Mouse (Mus musculus): ENCODE data around the gene Fxr2. TPM values are rescaled to one million over a fixed set of nuclear protein-coding genes. Genes with fewer than 3 reads are reported as not detected.
A peak's percentile ranks its signal among the peaks of the same experiment; 100 is the strongest.
"Not testable (repeated sequence)": the region's sequence is repeated elsewhere in the genome, so short reads cannot be mapped to it uniquely, and the experiment has no call there.

The Fxr2 gene
- polyA plus RNA-seq, 1 experiment from 2014 or later = 27.9 TPM

DNA sequence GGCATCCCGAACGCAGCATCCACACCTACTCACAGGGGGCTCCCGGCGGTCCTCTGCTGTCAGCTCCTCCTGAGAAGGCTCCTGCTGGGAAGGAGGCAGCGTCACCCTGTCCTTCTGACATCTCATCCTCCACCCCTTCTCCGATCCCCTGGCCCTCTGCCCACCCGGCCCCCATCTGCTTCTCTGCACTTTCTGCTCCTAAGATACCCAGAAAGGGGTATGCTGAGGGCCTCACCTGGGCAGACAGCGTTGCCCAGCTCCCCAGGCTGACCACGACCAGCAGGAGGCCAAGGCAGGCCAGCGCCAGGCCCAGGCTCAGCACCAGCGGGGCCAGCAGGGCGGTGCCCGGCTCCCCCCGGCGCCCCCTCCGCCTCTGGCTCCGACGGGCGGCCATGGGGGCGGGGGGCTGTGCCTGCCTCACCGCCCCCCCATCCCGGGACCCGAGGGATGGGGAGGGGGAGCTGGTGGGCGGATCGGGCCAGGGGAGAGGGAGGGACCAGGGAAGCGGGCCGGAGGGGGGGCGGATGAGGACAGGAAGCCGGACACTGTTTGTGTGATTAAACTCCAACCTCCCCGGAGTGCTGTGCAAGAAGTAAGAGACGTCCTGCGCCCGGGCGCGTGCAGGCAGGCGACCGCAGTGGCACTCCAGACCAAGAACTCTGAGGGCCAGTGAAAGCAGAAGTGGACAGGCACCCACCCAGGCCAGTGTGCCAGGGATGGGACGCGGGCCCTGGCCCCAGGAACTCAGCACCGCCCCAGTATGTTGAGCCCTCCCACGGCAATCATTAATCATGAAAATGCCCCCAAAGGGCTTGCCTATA, 62.8 kb downstream of the Fxr2 start, which contains the start of the genes Tnfsf12 and Tnfsfm13:
Gene Tnfsf12 (minus strand): TSS at position 489 of the 821 bp plus-strand sequence.
Gene Tnfsfm13 (minus strand): TSS at position 738 of the 821 bp plus-strand sequence.
- H3K27me3 ChIP-seq (ENCODE audit: control insufficient read depth, insufficient read depth, low read length) = no peaks in the 10 kb centered on the region
- peak within 1 kb of the TSS; percentile 33 for H3K4me3 ChIP-seq (replicated peaks; ENCODE audit: low read length)
- H3K4me1 ChIP-seq (replicated peaks; ENCODE audit: control insufficient read depth, insufficient read depth, low read length) = peaks cover 3% of the 10 kb centered on the region; the same call in 1 of the 2 replicates
- H3K9ac ChIP-seq = peak within 1 kb of the TSS; percentile 74
- H3K27ac ChIP-seq = no peak within 1 kb of the TSS
- DNase-seq (ENCODE audit: low spot score) = peak; percentile 34
- H3K4me2 ChIP-seq (replicated peaks) = peak within 1 kb of the TSS; percentile 71
- H3K36me3 ChIP-seq (replicated peaks; ENCODE audit: control insufficient read depth, insufficient read depth) = no peaks in the 10 kb centered on the region
- 1% methylated on average over 38 of the region's 41 CpGs for WGBS
- no peak for ATAC-seq (ENCODE audit: low FRiP score)
- H3K9me3 ChIP-seq (ENCODE audit: control insufficient read depth, low read length) = no peaks in the 10 kb centered on the region

GRCm38 (mm10) chr11:69697396-69697795, 64.6 kb downstream of the Fxr2 start:
- no peaks in the 10 kb centered on the region for H3K9me3 ChIP-seq (ENCODE audit: control insufficient read depth, low read length)
- no peak overlapping the region for H3K4me2 ChIP-seq (replicated peaks)
- DNase-seq (ENCODE audit: low spot score) (no peak), ATAC-seq (ENCODE audit: low FRiP score) (no peak)
- H3K27ac ChIP-seq = no peak overlapping the region
- H3K4me1 ChIP-seq (replicated peaks; ENCODE audit: control insufficient read depth, insufficient read depth, low read length) = peaks cover 3% of the 10 kb centered on the region; the same call in 1 of the 2 replicates
- H3K4me3 ChIP-seq (replicated peaks; ENCODE audit: low read length) = no peak overlapping the region
- no peak overlapping the region for H3K9ac ChIP-seq
- WGBS = 93% methylated on average over 3 of the region's 3 CpGs
- H3K36me3 ChIP-seq (replicated peaks; ENCODE audit: control insufficient read depth, insufficient read depth) = no peaks in the 10 kb centered on the region
- H3K27me3 ChIP-seq (ENCODE audit: control insufficient read depth, insufficient read depth, low read length) = no peaks in the 10 kb centered on the region

- 71% methylated on average over 5 of the region's 5 CpGs for WGBS
- ATAC-seq (ENCODE audit: low FRiP score) (no peak), DNase-seq (ENCODE audit: low spot score) (no peak)
- Histone ChIP-seq H3K36me3 (replicated peaks; ENCODE audit: control insufficient read depth, insufficient read depth) (no peaks in the 10 kb centered on the region), H3K9ac (no peak overlapping the region), H3K4me2 (replicated peaks) (no peak overlapping the region), H3K4me3 (replicated peaks; ENCODE audit: low read length) (no peak overlapping the region), H3K4me1 (replicated peaks; ENCODE audit: control insufficient read depth, insufficient read depth, low read length) (peaks cover 3% of the 10 kb centered on the region; the same call in 1 of the 2 replicates), H3K9me3 (ENCODE audit: control insufficient read depth, low read length) (no peaks in the 10 kb centered on the region), H3K27ac (no peak overlapping the region), H3K27me3 (ENCODE audit: control insufficient read depth, insufficient read depth, low read length) (no peaks in the 10 kb centered on the region)
These were observed 65.8 kb downstream of the Fxr2 start for GRCm38 (mm10) chr11:69698574-69698973.

GRCm38 (mm10) chr11:69699595-69699994, 66.8 kb downstream of the Fxr2 start:
- no peak overlapping the region for H3K4me2 ChIP-seq (replicated peaks)
- ATAC-seq (ENCODE audit: low FRiP score) = no peak
- H3K9me3 ChIP-seq (ENCODE audit: control insufficient read depth, low read length) = no peaks in the 10 kb centered on the region
- no peaks in the 10 kb centered on the region for H3K36me3 ChIP-seq (replicated peaks; ENCODE audit: control insufficient read depth, insufficient read depth)
- DNase-seq (ENCODE audit: low spot score) = no peak
- H3K4me1 ChIP-seq (replicated peaks; ENCODE audit: control insufficient read depth, insufficient read depth, low read length) = peaks cover 3% of the 10 kb centered on the region; the same call in 1 of the 2 replicates
- WGBS = 81% methylated on average over 1 of the region's 1 CpGs
- no peak overlapping the region for H3K9ac ChIP-seq
- H3K27me3 ChIP-seq (ENCODE audit: control insufficient read depth, insufficient read depth, low read length) = no peaks in the 10 kb centered on the region
- no peak overlapping the region for H3K27ac ChIP-seq
- H3K4me3 ChIP-seq (replicated peaks; ENCODE audit: low read length) = no peak overlapping the region

DNA sequence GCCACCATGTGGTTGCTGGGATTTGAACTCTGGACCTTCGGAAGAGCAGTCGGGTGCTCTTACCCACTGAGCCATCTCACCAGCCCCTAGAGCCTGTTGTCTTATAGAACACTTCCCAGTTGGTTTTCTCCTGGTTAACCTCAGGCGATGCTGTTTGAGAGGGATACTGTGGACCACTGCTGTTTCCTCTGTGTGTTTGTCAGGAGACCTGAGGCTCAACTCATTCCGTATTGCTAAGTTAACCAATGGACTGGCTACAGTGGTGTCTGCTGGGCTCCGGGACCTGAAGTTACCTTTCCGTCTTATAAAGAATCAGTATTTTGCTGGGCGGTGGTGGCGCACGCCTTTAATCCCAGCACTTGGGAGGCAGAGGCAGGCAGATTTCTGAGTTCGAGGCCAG, 70.1 kb downstream of the Fxr2 start:
- H3K4me3 ChIP-seq (replicated peaks; ENCODE audit: low read length); H3K9ac ChIP-seq; H3K27me3 ChIP-seq (ENCODE audit: control insufficient read depth, insufficient read depth, low read length); H3K36me3 ChIP-seq (replicated peaks; ENCODE audit: control insufficient read depth, insufficient read depth); H3K27ac ChIP-seq; ATAC-seq (ENCODE audit: low FRiP score); DNase-seq (ENCODE audit: low spot score); H3K9me3 ChIP-seq (ENCODE audit: control insufficient read depth, low read length); H3K4me1 ChIP-seq (replicated peaks; ENCODE audit: control insufficient read depth, insufficient read depth, low read length); H3K4me2 ChIP-seq (replicated peaks): not testable (repeated sequence)
- WGBS = 95% methylated on average over 10 of the region's 10 CpGs

MicroRNAs encoded within 50 kb of the gene (microRNA counts, 519-probe panel; counts per million panel counts)
- microRNA mmu-miR-1934 = not detected
- 1,652 counts per million, percentile 3 among the panel's probes with 10 or more counts for microRNA mmu-miR-467f

Small RNAs within 50 kb of the gene (microRNA-seq; reads per million reads assigned to microRNA genes)
- 1.8 reads per million, percentile 5 among the genes with 10 or more reads in this experiment for gene Mir1934
- not detected for gene Mir467f

Other genes starting within 250 kb of the Fxr2 start
- 117 and 130 TPM in 2 replicates for gene Naa38, start 237.5 kb upstream of the Fxr2 start, polyA plus RNA-seq (2014; fragmentation: Nextera tagmentation; extraction: Ambion mirVana)
- 23.9 and 26.7 TPM in 2 replicates for gene Cyb5d1, start 237.4 kb upstream of the Fxr2 start, polyA plus RNA-seq (2014; fragmentation: Nextera tagmentation; extraction: Ambion mirVana)
- 5.4 and 7.7 TPM in 2 replicates for gene Tmem88, start 234.8 kb upstream of the Fxr2 start, polyA plus RNA-seq (2014; fragmentation: Nextera tagmentation; extraction: Ambion mirVana)
- 26.8 and 33.0 TPM in 2 replicates for gene Kdm6b, start 219.3 kb upstream of the Fxr2 start, polyA plus RNA-seq (2014; fragmentation: Nextera tagmentation; extraction: Ambion mirVana)
- gene Dnah2, start 83.9 kb upstream of the Fxr2 start, polyA plus RNA-seq (2014; fragmentation: Nextera tagmentation; extraction: Ambion mirVana) = 4.8 and 4.9 TPM in 2 replicates
- gene Efnb3, start 72.8 kb upstream of the Fxr2 start, polyA plus RNA-seq (2014; fragmentation: Nextera tagmentation; extraction: Ambion mirVana) = 39.9 and 40.8 TPM in 2 replicates
- 15.6 and 16.8 TPM in 2 replicates for gene Wrap53, start 52.7 kb upstream of the Fxr2 start, polyA plus RNA-seq (2014; fragmentation: Nextera tagmentation; extraction: Ambion mirVana)
- 55.7 TPM in 2 replicates for gene Trp53, start 52.6 kb upstream of the Fxr2 start, polyA plus RNA-seq (2014; fragmentation: Nextera tagmentation; extraction: Ambion mirVana)
- gene Atp1b2, start 27.0 kb upstream of the Fxr2 start, polyA plus RNA-seq (2014; fragmentation: Nextera tagmentation; extraction: Ambion mirVana) = 72.1 and 94.2 TPM in 2 replicates
- gene Shbg, start 15.1 kb upstream of the Fxr2 start, polyA plus RNA-seq (2014; fragmentation: Nextera tagmentation; extraction: Ambion mirVana) = not detected in 2 replicates
- 16.9 and 24.5 TPM in 2 replicates for gene Sat2, start 11.0 kb upstream of the Fxr2 start, polyA plus RNA-seq (2014; fragmentation: Nextera tagmentation; extraction: Ambion mirVana)
- gene Sox15, start 22.3 kb downstream of the Fxr2 start, polyA plus RNA-seq (2014; fragmentation: Nextera tagmentation; extraction: Ambion mirVana) = not detected in 2 replicates
- gene Mpdu1, start 29.7 kb downstream of the Fxr2 start, polyA plus RNA-seq (2014; fragmentation: Nextera tagmentation; extraction: Ambion mirVana) = 47.4 and 63.7 TPM in 2 replicates
- 8.0 and 10.3 TPM in 2 replicates for gene Cd68, start 33.2 kb downstream of the Fxr2 start, polyA plus RNA-seq (2014; fragmentation: Nextera tagmentation; extraction: Ambion mirVana)
- 559 and 579 TPM in 2 replicates for gene Eif4a1, start 39.4 kb downstream of the Fxr2 start, polyA plus RNA-seq (2014; fragmentation: Nextera tagmentation; extraction: Ambion mirVana)
- 96.2 and 99.2 TPM in 2 replicates for gene Senp3, start 49.1 kb downstream of the Fxr2 start, polyA plus RNA-seq (2014; fragmentation: Nextera tagmentation; extraction: Ambion mirVana)
- gene Tnfsf13, start 52.8 kb downstream of the Fxr2 start, polyA plus RNA-seq (2014; fragmentation: Nextera tagmentation; extraction: Ambion mirVana) = 0.20 and 0.55 TPM in 2 replicates
- gene Tnfsf12, start 62.9 kb downstream of the Fxr2 start, polyA plus RNA-seq (2014; fragmentation: Nextera tagmentation; extraction: Ambion mirVana) = 4.2 and 5.0 TPM in 2 replicates
- 1.1 and 2.6 TPM in 2 replicates for gene Tnfsfm13, start 63.1 kb downstream of the Fxr2 start, polyA plus RNA-seq (2014; fragmentation: Nextera tagmentation; extraction: Ambion mirVana)
- 24.3 and 26.9 TPM in 2 replicates for gene Polr2a, start 125.6 kb downstream of the Fxr2 start, polyA plus RNA-seq (2014; fragmentation: Nextera tagmentation; extraction: Ambion mirVana)
- gene Slc35g3, start 129.0 kb downstream of the Fxr2 start, polyA plus RNA-seq (2014; fragmentation: Nextera tagmentation; extraction: Ambion mirVana) = 0.27 and 0.39 TPM in 2 replicates
- 4.6 TPM in 2 replicates for gene Zbtb4, start 132.9 kb downstream of the Fxr2 start, polyA plus RNA-seq (2014; fragmentation: Nextera tagmentation; extraction: Ambion mirVana)
- 1.4 and 1.6 TPM in 2 replicates for gene Chrnb1, start 163.0 kb downstream of the Fxr2 start, polyA plus RNA-seq (2014; fragmentation: Nextera tagmentation; extraction: Ambion mirVana)
- gene Fgf11, start 168.9 kb downstream of the Fxr2 start, polyA plus RNA-seq (2014; fragmentation: Nextera tagmentation; extraction: Ambion mirVana) = 4.3 TPM in 2 replicates
- 0.90 and 1.9 TPM in 2 replicates for gene Tmem102, start 172.6 kb downstream of the Fxr2 start, polyA plus RNA-seq (2014; fragmentation: Nextera tagmentation; extraction: Ambion mirVana)
- not detected in 2 replicates for gene Gm39566, start 182.3 kb downstream of the Fxr2 start, polyA plus RNA-seq (2014; fragmentation: Nextera tagmentation; extraction: Ambion mirVana)
- gene Spem2, start 185.5 kb downstream of the Fxr2 start, polyA plus RNA-seq (2014; fragmentation: Nextera tagmentation; extraction: Ambion mirVana) = not detected in 2 replicates
- gene Spem1, start 189.2 kb downstream of the Fxr2 start, polyA plus RNA-seq (2014; fragmentation: Nextera tagmentation; extraction: Ambion mirVana) = 0.40 and 0.44 TPM in 2 replicates
- 22.3 and 24.7 TPM in 2 replicates for gene Nlgn2, start 204.8 kb downstream of the Fxr2 start, polyA plus RNA-seq (2014; fragmentation: Nextera tagmentation; extraction: Ambion mirVana)
- 321 and 409 TPM in 2 replicates for gene Tmem256, start 205.5 kb downstream of the Fxr2 start, polyA plus RNA-seq (2014; fragmentation: Nextera tagmentation; extraction: Ambion mirVana)
- 39.3 and 39.8 TPM in 2 replicates for gene Plscr3, start 213.4 kb downstream of the Fxr2 start, polyA plus RNA-seq (2014; fragmentation: Nextera tagmentation; extraction: Ambion mirVana)
- gene Tnk1, start 225.7 kb downstream of the Fxr2 start, polyA plus RNA-seq (2014; fragmentation: Nextera tagmentation; extraction: Ambion mirVana) = not detected in 2 replicates
- not detected in 2 replicates for gene Tmem95, start 245.0 kb downstream of the Fxr2 start, polyA plus RNA-seq (2014; fragmentation: Nextera tagmentation; extraction: Ambion mirVana)
- 2.2 and 2.3 TPM in 2 replicates for gene Kctd11, start 248.4 kb downstream of the Fxr2 start, polyA plus RNA-seq (2014; fragmentation: Nextera tagmentation; extraction: Ambion mirVana)